Mouse (Mus musculus): Measurements from ENCODE around the gene Agpat2. TPM values are rescaled to one million over a fixed set of nuclear protein-coding genes. Genes with fewer than 3 reads are reported as not detected.

Agpat2 gene
- polyA plus RNA-seq, 1 experiment from 2014 or later, result 4.6 TPM

DNA sequence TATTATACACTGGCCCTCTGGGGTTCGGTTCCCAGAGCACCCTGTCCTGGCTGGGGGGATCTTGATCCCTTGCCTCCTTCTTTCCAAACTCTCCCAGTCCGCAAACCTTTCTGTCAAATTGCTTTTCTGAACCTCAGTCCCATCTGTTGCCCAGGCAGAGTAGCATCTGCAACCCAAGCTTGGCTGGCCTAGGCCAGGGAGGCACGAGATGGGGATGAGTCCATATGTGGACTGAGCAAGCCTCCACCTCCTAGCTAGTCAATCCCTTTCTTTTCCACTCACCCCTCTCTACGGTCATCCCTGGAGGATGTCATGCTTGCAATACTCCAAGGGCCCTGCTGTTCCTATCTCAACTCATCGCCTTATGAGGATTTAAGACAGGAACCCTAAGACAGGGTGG lies 1.6 kb downstream of the Agpat2 start:
- no peaks in the 10 kb centered on the region for H3K9me3 ChIP-seq
- no peak overlapping the region for H3K27ac ChIP-seq
- no peak for ATAC-seq (replicated peaks)
- H3K4me1 ChIP-seq, result peaks cover 12% of the 10 kb centered on the region
- H3K9ac ChIP-seq, result no peak overlapping the region
- H3K27me3 ChIP-seq (replicated peaks), result peaks cover 29% of the 10 kb centered on the region
- H3K4me3 ChIP-seq, result no peak overlapping the region
- no peaks in the 10 kb centered on the region for H3K36me3 ChIP-seq (replicated peaks)
- H3K4me2 ChIP-seq, result no peak overlapping the region
- WGBS, result 85% methylated on average over 5 of the region's 5 CpGs

DNA sequence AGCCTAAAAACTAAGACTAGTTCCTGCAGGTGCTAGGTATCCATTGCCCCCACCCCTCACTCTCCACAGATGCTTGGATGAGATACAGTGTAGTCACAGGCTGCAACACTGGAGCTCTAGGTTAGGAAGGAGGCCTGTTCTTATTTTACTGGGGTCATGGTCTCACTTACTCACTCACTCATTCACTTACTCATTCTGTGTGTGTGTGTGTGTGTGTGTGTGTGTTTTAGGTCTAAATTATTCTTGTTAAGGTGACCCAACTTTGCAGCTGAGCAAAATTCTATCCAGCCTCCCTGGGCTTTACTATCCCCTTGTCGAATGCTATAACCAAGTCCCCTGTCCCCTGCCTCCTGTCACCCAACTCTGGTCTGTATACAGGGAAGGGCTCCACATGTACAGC lies 2.6 kb downstream of the Agpat2 start:
- Histone ChIP-seq H3K9me3 (no peaks in the 10 kb centered on the region), H3K4me3 (no peak overlapping the region), H3K27me3 (replicated peaks) (peaks cover 29% of the 10 kb centered on the region), H3K4me1 (peaks cover 12% of the 10 kb centered on the region), H3K4me2 (no peak overlapping the region), H3K36me3 (replicated peaks) (no peaks in the 10 kb centered on the region), H3K27ac (no peak overlapping the region), H3K9ac (no peak overlapping the region)
- WGBS, result 97% methylated on average over 1 of the region's 1 CpGs
- ATAC-seq (replicated peaks), result no peak

DNA sequence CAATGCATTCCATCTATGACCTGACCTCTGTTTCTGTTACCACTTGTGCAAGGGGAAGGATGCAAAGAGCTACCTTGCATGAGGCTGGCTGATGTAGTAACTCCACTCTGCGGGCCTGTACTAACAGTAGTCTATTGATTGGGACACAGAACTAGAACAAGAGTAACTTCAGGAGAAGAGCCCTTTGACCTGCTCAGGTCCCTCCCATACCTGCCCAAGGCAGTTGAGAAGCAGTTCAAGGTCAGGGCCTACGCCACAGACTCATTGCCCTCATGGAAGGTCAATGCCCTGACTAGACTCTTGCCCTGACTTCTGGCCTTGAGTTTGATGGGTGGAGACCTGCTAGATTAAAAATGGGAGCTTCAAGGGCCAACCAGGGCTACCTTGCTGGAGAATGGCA lies 3.6 kb downstream of the Agpat2 start:
- no peak overlapping the region for H3K4me2 ChIP-seq
- ATAC-seq (replicated peaks), result no peak
- peaks cover 12% of the 10 kb centered on the region for H3K4me1 ChIP-seq
- H3K36me3 ChIP-seq (replicated peaks), result no peaks in the 10 kb centered on the region
- peaks cover 25% of the 10 kb centered on the region for H3K27me3 ChIP-seq (replicated peaks)
- no peak overlapping the region for H3K4me3 ChIP-seq
- WGBS, result 89% methylated on average over 2 of the region's 2 CpGs
- no peaks in the 10 kb centered on the region for H3K9me3 ChIP-seq
- H3K27ac ChIP-seq, result no peak overlapping the region
- no peak overlapping the region for H3K9ac ChIP-seq

DNA sequence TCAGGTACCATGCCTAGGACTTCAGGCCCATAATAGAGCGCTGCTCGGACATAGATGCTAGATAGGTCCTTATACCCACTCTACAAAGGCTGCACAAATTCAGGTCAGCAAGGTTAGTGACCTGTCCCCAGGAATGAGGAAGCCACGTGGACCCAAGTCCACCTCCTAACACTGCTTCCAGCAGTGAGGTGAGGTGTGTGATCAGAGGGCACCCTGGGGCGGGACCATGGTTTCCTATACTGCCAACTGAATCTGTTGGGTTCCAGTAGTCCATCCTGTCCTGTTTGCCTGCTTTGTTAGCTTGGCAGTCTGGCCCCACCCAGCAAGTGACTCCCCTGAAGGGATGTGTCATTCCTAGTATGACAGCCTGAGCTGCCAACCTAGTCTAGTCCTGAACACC lies 4.3 kb downstream of the Agpat2 start:
- Histone ChIP-seq H3K27me3 (replicated peaks) (peaks cover 25% of the 10 kb centered on the region), H3K9me3 (no peaks in the 10 kb centered on the region), H3K27ac (no peak overlapping the region), H3K4me1 (peaks cover 12% of the 10 kb centered on the region), H3K9ac (no peak overlapping the region), H3K4me3 (no peak overlapping the region), H3K4me2 (no peak overlapping the region), H3K36me3 (replicated peaks) (no peaks in the 10 kb centered on the region)
- no peak for ATAC-seq (replicated peaks)
- 86% methylated on average over 4 of the region's 4 CpGs for WGBS

DNA sequence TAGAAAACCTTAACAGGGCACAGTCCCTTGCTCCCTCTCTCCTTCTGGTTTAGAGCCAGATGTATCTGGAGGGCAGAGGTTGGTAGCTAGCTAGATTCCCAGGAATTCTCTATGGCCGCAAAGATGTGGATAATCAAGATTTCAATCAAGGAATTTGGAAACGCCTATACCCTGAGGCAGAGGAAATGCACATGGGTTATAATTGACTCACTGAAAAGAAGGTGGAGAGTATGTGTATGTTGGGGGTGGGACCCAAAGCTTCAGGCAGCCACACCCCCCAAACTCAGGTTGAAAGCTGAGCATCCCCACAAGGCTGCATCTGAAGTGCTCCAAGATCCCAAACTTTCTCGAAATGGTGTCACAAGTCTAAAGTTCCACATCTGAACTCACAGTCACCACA lies 5.8 kb downstream of the Agpat2 start:
- Histone ChIP-seq H3K27ac (no peak overlapping the region), H3K36me3 (replicated peaks) (no peaks in the 10 kb centered on the region), H3K9ac (no peak overlapping the region), H3K4me2 (no peak overlapping the region), H3K9me3 (no peaks in the 10 kb centered on the region), H3K4me1 (peaks cover 1% of the 10 kb centered on the region), H3K4me3 (no peak overlapping the region), H3K27me3 (replicated peaks) (peaks cover 11% of the 10 kb centered on the region)
- ATAC-seq (replicated peaks), result no peak
- 89% methylated on average over 3 of the region's 3 CpGs for WGBS

DNA sequence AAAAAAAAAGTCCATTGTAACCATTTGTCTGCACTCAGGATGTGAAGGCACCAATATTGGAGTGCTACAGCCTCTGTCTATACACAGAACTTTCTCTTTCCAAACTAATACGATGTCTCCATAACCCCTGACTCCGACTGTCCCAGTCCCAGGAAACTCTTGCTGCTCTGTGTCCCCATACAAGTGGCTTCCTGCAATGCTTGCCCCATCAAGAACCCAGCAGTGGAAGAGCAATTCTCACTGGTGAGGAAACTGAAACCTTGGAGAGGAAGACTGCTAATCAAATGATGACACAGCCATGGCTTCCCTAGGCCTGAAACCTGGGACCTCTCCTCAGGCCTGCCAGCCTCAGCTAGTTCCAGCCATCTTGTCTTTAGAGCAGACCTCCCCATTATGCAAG lies 6.4 kb downstream of the Agpat2 start:
- Histone ChIP-seq H3K9ac (no peak overlapping the region), H3K9me3 (no peaks in the 10 kb centered on the region), H3K36me3 (replicated peaks) (no peaks in the 10 kb centered on the region), H3K4me3 (no peak overlapping the region), H3K27ac (no peak overlapping the region), H3K4me2 (no peak overlapping the region), H3K4me1 (no peaks in the 10 kb centered on the region), H3K27me3 (replicated peaks) (peaks cover 5% of the 10 kb centered on the region)
- no peak for ATAC-seq (replicated peaks)
- 86% methylated on average over 2 of the region's 2 CpGs for WGBS

DNA sequence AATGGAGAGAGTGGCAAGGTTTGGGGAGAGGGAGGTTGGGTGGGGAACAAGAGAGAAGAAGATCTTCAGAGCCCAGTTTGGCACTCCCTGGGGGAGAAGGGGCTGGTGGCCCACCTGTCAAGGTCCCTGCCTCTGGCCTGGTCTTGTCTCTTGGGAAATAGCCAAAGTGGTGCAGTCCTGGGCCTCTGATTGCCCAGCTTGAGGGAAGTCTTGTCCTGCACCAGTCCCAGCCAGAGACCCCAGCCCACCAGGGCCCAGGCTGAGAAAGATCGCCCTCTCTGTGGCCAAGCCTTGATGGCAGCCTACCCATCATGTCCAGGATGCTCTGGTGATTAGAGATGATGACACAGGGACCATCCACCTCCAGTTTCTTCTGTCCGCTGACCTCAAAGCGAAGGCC lies 7.3 kb downstream of the Agpat2 start:
- no peak overlapping the region for H3K4me3 ChIP-seq
- 96% methylated on average over 3 of the region's 3 CpGs for WGBS
- H3K4me1 ChIP-seq, result no peaks in the 10 kb centered on the region

DNA sequence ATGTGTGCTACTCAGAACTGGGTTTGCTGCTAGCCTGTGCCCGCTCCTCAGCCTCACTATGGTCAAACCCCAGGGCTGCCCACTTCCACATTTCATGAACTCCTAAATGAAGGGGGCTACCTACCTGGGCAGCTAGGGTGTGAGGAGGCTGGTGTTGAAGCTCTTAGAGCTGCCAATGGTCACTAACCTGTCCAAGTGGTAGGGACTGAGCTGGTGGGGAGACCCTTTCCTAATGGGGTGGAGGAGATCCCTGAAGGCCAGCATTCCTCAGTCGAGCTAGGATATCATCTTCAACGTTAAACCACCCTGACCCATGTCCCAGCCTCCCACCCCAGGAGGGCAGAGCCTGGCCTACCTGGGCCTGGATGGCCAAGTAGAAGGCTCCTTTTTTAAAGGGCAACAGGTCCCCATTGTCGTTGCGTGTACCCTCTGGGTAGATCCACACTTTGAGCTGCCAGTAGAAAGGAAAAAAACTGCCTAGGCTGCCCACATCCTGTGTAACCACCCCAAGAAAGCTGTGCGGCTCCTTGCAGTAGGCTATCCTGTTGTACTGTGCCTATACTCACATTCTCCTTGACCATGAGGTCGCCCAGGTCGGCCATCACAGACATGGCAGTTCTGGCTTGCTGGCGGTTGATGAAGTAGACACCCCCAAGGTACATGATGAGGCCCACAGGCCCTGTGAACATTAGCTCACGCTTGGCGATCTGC lies 8.3 kb downstream of the Agpat2 start:
- Histone ChIP-seq H3K9ac (no peak overlapping the region), H3K36me3 (replicated peaks) (no peaks in the 10 kb centered on the region), H3K4me2 (no peak overlapping the region), H3K4me3 (no peak overlapping the region), H3K4me1 (no peaks in the 10 kb centered on the region), H3K9me3 (no peaks in the 10 kb centered on the region), H3K27me3 (replicated peaks) (no peaks in the 10 kb centered on the region), H3K27ac (no peak overlapping the region)
- no peak for ATAC-seq (replicated peaks)
- WGBS, result 86% methylated on average over 11 of the region's 11 CpGs

More for the DNA sequence above, 7.3 kb downstream of the Agpat2 start:
- Histone ChIP-seq H3K4me2 (no peak overlapping the region), H3K27ac (no peak overlapping the region), H3K36me3 (replicated peaks) (no peaks in the 10 kb centered on the region), H3K9me3 (no peaks in the 10 kb centered on the region), H3K9ac (no peak overlapping the region), H3K27me3 (replicated peaks) (no peaks in the 10 kb centered on the region)
- no peak for ATAC-seq (replicated peaks)

DNA sequence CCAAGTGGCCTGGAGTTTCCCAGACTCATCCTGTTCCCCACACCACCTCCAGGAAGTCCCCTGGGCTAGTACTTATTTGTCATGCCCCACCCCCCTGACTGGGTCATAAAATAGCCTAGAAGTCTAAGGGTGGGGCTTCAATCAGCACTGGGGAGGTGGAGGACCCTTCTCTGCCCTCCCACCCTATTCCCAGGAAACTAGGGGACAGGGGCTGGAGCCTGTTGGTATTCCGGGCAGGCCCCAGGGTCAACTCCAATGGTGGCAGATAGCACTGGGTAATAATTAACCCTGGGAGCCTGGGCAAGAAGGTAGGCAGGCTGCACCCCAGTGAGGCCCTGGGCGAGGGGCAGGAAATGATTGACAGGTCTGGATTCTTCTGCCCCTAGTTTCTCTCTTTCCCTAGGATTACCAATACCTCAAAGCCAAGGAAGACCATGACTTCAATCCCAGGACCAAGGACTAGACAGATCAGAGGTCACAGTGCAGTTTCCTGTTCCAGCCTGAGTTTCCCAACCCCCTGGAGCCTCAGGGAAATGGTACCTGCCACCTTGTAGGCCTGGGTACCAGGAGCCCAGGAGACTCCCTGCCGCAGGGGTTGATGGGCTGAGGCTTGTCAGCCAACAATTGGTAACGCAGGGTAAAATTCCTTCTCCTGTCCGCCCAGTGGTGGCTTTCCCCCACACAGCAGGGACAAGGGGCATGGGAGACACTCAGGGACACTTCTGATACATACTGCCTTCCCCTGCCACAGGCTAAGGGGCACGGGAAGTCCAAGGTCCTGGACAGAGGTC lies 9.1 kb downstream of the Agpat2 start:
- Histone ChIP-seq H3K9me3 (no peaks in the 10 kb centered on the region), H3K27me3 (replicated peaks) (no peaks in the 10 kb centered on the region), H3K27ac (no peak overlapping the region), H3K9ac (no peak overlapping the region), H3K36me3 (replicated peaks) (no peaks in the 10 kb centered on the region), H3K4me2 (no peak overlapping the region), H3K4me1 (no peaks in the 10 kb centered on the region), H3K4me3 (no peak overlapping the region)
- ATAC-seq (replicated peaks), result no peak
- WGBS, result 83% methylated on average over 6 of the region's 6 CpGs

DNA sequence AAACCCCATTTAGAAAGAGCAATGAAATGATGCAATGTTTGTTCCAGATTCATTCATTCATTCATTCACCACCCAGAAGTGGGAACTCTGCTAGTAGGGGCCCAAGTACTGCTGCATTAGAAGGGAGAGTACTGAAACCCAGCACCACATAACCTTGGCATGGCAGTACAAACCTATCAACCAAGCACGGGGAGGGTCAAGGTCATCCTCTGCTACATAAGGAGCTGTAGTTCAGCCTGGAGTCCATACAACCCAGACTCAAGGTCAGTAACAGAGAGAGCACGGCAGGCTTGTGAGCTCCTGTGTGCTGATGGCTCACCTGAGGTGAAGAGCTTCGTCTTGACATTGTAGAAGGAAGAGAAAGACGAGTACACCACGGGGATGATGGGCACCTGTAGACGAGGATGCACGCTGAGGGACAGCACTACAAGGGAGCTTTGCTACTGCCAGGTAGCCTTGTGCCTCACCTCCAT lies 9.7 kb downstream of the Agpat2 start:
- 90% methylated on average over 7 of the region's 7 CpGs for WGBS
- Histone ChIP-seq H3K4me2 (no peak overlapping the region), H3K27ac (no peak overlapping the region), H3K9ac (no peak overlapping the region), H3K27me3 (replicated peaks) (no peaks in the 10 kb centered on the region), H3K4me3 (no peak overlapping the region), H3K9me3 (no peaks in the 10 kb centered on the region), H3K4me1 (no peaks in the 10 kb centered on the region), H3K36me3 (replicated peaks) (no peaks in the 10 kb centered on the region)
- ATAC-seq (replicated peaks), result no peak

DNA sequence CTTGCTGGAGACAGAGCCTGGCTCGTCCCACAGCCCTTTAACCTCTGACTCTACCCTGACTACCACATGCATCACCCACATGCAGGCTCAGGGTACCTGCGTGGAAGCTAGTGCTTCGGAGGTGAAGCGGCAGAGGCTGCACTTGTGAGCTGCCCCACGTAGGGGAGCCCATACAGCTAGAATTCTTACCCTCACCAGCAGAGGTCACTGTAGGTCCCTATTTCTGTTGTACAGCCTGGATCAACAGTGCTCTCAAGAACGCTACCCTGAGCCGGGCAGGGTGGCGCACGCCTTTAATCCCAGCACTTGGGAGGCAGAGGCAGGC lies 10.2 kb downstream of the Agpat2 start:
- Histone ChIP-seq H3K27me3 (replicated peaks) (no peaks in the 10 kb centered on the region), H3K9ac (no peak overlapping the region), H3K4me1 (no peaks in the 10 kb centered on the region), H3K4me3 (no peak overlapping the region), H3K4me2 (no peak overlapping the region), H3K36me3 (replicated peaks) (no peaks in the 10 kb centered on the region), H3K27ac (no peak overlapping the region), H3K9me3 (no peaks in the 10 kb centered on the region)
- 72% methylated on average over 9 of the region's 9 CpGs for WGBS
- no peak for ATAC-seq (replicated peaks)

DNA sequence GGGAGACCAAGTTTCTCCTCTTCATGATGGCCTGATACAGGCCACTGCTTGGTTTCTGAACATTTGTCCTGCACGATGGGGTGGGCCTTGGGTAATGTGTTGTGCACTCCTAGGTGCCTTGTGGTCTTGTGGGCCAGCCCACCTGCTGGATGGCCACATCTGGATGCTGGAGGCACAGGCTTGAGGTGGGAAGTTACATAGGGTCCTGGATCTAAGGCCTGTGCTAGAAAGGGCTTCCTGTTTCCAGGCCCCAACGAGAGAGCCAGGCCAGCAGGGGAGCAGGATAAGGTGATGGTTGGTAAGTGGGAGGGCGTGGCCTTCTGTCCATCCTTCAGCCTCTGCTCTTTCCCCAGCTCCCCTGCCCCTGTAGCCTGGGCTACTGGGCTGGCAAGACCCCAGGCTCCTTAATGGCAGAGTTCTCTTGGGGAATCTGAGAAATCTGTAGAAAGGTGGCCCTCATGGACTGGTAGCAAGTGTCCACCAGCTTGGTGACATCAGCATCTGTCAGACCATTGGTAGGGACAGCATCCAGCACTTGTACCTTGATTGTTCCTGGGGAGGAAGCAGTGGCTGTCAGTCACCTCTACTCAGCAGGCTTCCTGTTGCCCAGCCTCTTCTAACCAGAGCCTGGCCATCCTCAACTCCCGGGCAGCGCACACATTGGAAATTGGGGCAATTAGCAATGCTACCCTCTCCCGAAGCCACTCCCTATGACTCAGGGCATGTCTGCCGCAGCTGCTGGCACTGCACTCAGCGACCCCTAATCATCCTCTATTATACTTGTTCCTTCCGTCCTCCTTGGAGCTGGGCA lies 10.8 kb downstream of the Agpat2 start:
- no peaks in the 10 kb centered on the region for H3K4me1 ChIP-seq
- H3K36me3 ChIP-seq (replicated peaks), result no peaks in the 10 kb centered on the region
- no peak overlapping the region for H3K27ac ChIP-seq
- 79% methylated on average over 9 of the region's 9 CpGs for WGBS
- H3K27me3 ChIP-seq (replicated peaks), result no peaks in the 10 kb centered on the region
- H3K4me2 ChIP-seq, result no peak overlapping the region
- no peak overlapping the region for H3K4me3 ChIP-seq
- no peak overlapping the region for H3K9ac ChIP-seq
- no peak for ATAC-seq (replicated peaks)
- no peaks in the 10 kb centered on the region for H3K9me3 ChIP-seq
